Mouse (Mus musculus) midbrain, embryonic 14.5 days (tissue): ENCODE measurements around the gene Trpm4. TPM values are rescaled to one million over a fixed set of nuclear protein-coding genes. Genes with fewer than 3 reads are reported as not detected.

Source experiments
- ATAC-seq: fragments of 200-750 bp; cut with Nextera tagmentation; 2 replicates; pipeline ENCODE4 v1.8.0; 2017; ENCODE audit warnings: moderate number of reproducible peaks, moderate library complexity; ENCODE audit not compliant: low FRiP score, low TSS enrichment
- DNase-seq: peaks from one replicate; pipeline ENCODE4 v3.0.0-alpha.2; 2015
- H3K27ac ChIP-seq: fragments of 300-500 bp; sonication (generic); replicated peaks from 2 replicates; pipeline ENCODE4 v1.5.1; 2014; ENCODE audit warnings: mild to moderate bottlenecking, low read depth, low read length, moderate library complexity
- H3K27me3 ChIP-seq: fragments of 300-500 bp; sonication (generic); 2 replicates; pipeline ENCODE4 v1.6.1; 2014; ENCODE audit warnings: low read length, control low read depth, mixed read lengths; ENCODE audit not compliant: control insufficient read depth, insufficient read depth
- H3K36me3 ChIP-seq: fragments of 300-500 bp; sonication (generic); 2 replicates; pipeline ENCODE4 v1.6.1; 2014; ENCODE audit warnings: low read length, control low read depth; ENCODE audit not compliant: control insufficient read depth, insufficient read depth
- H3K4me1 ChIP-seq: fragments of 300-500 bp; sonication (generic); 2 replicates; pipeline ENCODE4 v1.6.1; 2014; ENCODE audit warnings: mild to moderate bottlenecking, antibody characterized with exemption, low read length, control low read depth; ENCODE audit not compliant: control insufficient read depth, insufficient read depth
- H3K4me2 ChIP-seq: fragments of 300-500 bp; sonication (generic); 2 replicates; pipeline ENCODE4 v1.6.1; 2014; ENCODE audit warnings: mild to moderate bottlenecking, low read length, moderate library complexity
- H3K4me3 ChIP-seq: fragments of 300-500 bp; sonication (generic); replicated peaks from 2 replicates; pipeline ENCODE4 v1.5.1; 2014; ENCODE audit warnings: low read depth, low read length
- H3K9ac ChIP-seq: fragments of 300-500 bp; sonication (generic); replicated peaks from 2 replicates; pipeline ENCODE4 v1.6.1; 2014; ENCODE audit warnings: mild to moderate bottlenecking, low read length, moderate library complexity
- H3K9me3 ChIP-seq: fragments of 300-500 bp; sonication (generic); 2 replicates; pipeline ENCODE4 v1.6.1; 2016; ENCODE audit warnings: low read length, control low read depth, mixed read lengths; ENCODE audit not compliant: control insufficient read depth
- WGBS: fragments of 180-500 bp; shearing (Covaris S2); extraction: QIAGEN DNeasy Blood & Tissue Kit; methylation state at CpG from one replicate; pipeline ENCODE4 v1.1.7; 2014; 5-methylcytosine and 5-hydroxymethylcytosine counted together
- polyA plus RNA-seq: library from polyadenylated mRNA; unstranded; fragments of >200 nt; fragmentation: Nextera tagmentation; extraction: Ambion mirVana; gene quantifications from 2 replicates; pipeline ENCODE4 v1.2.1, GENCODE M21; 2014

Gene Trpm4
- polyA plus RNA-seq, 1 experiment from 2014 or later, result 8.4 TPM

DNA sequence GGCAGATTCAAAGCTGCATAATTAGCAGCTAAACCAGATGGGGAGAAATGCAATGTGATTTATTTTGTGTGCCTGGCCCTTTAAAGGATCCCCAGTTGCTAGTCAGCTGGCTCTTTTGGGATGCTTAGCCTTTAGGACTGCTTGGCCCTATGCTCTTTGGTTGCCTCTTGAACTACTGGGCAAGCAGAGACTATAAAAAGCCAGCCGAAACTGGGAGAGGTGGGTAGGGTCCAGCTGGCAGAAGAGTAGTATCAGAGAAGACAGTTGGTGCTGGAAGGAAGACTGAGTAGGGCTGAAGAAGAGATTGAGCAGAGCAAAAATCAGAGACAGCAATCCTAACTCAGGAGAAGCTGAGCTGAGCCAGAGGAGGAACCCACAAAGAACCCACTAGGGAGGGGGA is 37.0 kb downstream of the Trpm4 start:
- no peaks in the 10 kb centered on the region for H3K27me3 ChIP-seq
- DNase-seq, result no peak
- no peak overlapping the region for H3K9ac ChIP-seq
- H3K9me3 ChIP-seq, result no peaks in the 10 kb centered on the region
- H3K36me3 ChIP-seq, result no peaks in the 10 kb centered on the region
- WGBS, result 89% methylated on average over 1 of the region's 1 CpGs
- H3K27ac ChIP-seq, result no peak overlapping the region
- 0 out of 2 replicates have a peak, but pooled peaks cover 4% of the 10 kb centered on the region for H3K4me1 ChIP-seq
- H3K4me2 ChIP-seq, result no peak overlapping the region
- ATAC-seq, result no peak
- H3K4me3 ChIP-seq, result no peak overlapping the region

DNA sequence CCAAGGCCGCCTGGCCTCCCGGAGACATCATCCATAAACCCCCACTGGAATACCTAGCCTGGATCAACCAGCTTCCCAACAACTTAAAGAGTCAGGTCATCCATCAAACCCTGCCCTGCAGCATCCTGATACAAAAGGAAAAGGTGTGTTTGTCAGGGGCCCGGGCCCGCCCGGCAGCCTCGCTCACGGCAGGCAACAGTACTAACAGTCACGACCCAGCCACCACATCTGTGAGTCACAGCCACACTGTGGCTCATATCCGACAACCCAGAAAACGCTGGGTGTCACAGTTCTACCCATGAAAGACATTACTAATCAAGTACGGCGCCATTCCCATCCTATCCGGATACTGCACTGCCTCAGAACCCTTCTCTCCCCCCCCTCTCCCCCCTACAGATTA is 47.1 kb downstream of the Trpm4 start:
- H3K27ac ChIP-seq, result no peak overlapping the region
- H3K36me3 ChIP-seq, result no peaks in the 10 kb centered on the region
- no peak overlapping the region for H3K4me3 ChIP-seq
- ATAC-seq, result no peak
- H3K9ac ChIP-seq, result no peak overlapping the region
- no peaks in the 10 kb centered on the region for H3K4me1 ChIP-seq
- H3K9me3 ChIP-seq, result no peaks in the 10 kb centered on the region
- 91% methylated on average over 13 of the region's 13 CpGs for WGBS
- no peak for DNase-seq
- no peaks in the 10 kb centered on the region for H3K27me3 ChIP-seq
- no peak overlapping the region for H3K4me2 ChIP-seq

DNA sequence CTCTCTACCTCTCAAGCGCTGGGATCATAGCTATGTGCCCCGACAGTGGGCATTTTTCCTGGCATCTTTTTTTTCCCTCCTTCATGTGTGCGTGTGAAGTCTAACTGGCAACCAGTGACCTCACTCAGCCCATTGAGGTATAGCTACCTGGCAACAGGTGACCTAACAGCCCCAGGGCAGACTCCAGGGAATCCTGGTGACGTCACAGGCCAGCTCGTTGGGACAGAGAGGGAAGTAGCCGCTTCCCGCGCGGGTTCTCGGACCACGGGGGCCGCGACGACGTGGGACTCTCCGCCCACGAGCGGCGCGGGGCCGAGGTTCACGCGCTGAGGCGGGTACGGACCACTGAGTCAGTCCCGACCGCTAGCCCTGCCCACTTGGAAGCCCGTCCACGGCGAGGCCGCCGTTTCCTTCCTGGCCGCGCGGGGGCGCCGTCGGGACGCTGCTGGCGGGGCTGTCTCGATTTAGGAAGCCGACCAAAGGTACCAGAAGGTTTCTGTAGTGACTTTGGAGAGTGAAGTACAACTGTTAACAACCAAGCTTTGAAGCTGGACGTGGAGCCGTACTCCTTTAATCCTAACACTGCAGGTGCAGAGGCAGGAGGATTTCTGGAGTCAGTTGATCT is 56.3 kb downstream of the Trpm4 start, which contains the start of gene Slc6a21:
TSS of gene Slc6a21 (plus strand) at position 378 of the 625 bp plus-strand sequence.
- peak; percentile 37 for DNase-seq
- Histone ChIP-seq H3K4me3 (peak within 1 kb of the TSS; percentile 23; the same call in 1 of the 2 replicates), H3K9ac (no peak within 1 kb of the TSS), H3K36me3 (no peaks in the 10 kb centered on the region), H3K4me1 (no peaks in the 10 kb centered on the region), H3K27ac (no peak within 1 kb of the TSS), H3K27me3 (no peaks in the 10 kb centered on the region), H3K9me3 (no peaks in the 10 kb centered on the region), H3K4me2 (peak within 1 kb of the TSS; percentile 51)
- 8% methylated on average over 44 of the region's 44 CpGs for WGBS
- no peak for ATAC-seq

DNA sequence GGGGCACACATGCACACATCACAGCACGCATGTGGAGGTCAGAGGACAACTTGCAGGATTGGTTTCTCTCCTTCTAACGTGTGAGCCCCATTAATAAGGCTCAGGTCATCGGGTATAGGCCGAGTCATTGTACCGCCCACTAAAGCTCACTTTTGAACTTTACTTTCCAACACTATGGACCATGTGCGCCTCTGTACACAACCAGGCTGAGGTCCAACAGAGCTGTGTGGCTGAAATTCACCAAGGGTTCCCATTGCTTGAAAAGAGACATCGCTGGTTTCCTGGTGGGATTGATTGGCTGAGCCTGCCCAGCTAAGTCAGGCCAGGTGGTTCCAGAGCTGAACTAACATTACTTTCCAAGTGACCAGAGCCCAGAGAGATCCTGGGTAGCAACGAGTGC is 59.9 kb downstream of the Trpm4 start:
- Histone ChIP-seq H3K9ac (no peak overlapping the region), H3K27ac (no peak overlapping the region), H3K4me3 (no peak overlapping the region), H3K9me3 (no peaks in the 10 kb centered on the region), H3K4me1 (no peaks in the 10 kb centered on the region), H3K27me3 (no peaks in the 10 kb centered on the region), H3K36me3 (no peaks in the 10 kb centered on the region), H3K4me2 (no peak overlapping the region)
- WGBS, result 91% methylated on average over 8 of the region's 8 CpGs
- ATAC-seq, result no peak
- DNase-seq, result no peak

DNA sequence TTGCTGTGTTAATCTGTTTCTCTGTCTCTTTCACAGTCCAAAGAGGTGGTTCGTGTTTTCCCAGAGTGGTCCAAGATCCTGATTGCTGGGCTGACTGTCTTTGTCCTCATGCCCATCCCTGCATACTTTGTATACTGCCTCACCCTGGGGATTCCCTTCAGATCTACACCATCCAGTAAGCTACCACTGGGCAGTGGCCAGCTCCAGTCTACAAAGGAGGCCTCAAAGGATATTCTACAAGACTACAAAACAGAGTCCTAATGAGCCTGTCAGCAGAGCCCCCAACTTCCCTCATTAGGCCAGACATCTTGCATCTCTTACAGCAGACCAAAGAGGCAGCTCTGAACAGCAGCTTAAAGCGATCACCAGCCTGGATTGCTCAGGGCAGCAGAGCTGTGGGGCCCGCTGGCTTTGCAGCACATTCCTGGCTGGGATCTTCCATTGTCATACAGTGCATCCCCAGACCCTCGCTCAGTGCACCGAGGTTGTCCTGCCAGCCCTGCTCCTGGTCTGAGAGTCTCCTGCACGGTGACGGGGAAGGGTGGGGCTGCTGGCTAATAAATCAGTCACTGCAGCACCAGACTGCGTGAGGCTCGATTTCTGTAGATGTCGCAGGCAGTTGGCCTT is 60.7 kb downstream of the Trpm4 start:
- no peaks in the 10 kb centered on the region for H3K4me1 ChIP-seq
- ATAC-seq (no peak), DNase-seq (peak; percentile 6)
- no peak overlapping the region for H3K9ac ChIP-seq
- no peak overlapping the region for H3K4me2 ChIP-seq
- H3K36me3 ChIP-seq, result no peaks in the 10 kb centered on the region
- WGBS, result 61% methylated on average over 10 of the region's 10 CpGs
- H3K9me3 ChIP-seq, result no peaks in the 10 kb centered on the region
- no peak overlapping the region for H3K4me3 ChIP-seq
- H3K27me3 ChIP-seq, result no peaks in the 10 kb centered on the region
- H3K27ac ChIP-seq, result no peak overlapping the region

DNA sequence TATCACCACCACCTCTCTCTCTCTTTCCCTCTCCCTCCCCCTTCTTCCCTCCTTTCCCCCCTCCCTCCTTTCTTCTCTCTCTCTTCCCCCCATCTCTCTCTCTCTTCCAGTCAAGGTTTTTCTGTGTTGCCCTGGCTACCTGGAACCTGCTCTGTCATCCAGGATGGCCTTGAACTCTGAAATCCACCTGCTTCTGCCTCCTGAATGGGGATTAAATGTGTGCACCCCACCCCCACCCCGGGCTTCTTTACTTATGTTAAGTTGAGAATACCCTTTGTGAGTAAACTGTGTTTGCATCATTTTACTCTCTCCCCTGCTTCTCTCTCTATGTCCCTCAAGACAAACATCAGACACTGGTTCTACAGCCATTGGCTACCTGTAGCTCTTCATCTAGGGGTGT is 68.1 kb downstream of the Trpm4 start:
- H3K4me2 ChIP-seq, result no peak overlapping the region
- H3K9me3 ChIP-seq, result no peaks in the 10 kb centered on the region
- no peak overlapping the region for H3K4me3 ChIP-seq
- DNase-seq (no peak), ATAC-seq (no peak)
- H3K9ac ChIP-seq, result no peak overlapping the region
- no peaks in the 10 kb centered on the region for H3K36me3 ChIP-seq
- no peak overlapping the region for H3K27ac ChIP-seq
- H3K27me3 ChIP-seq, result no peaks in the 10 kb centered on the region
- H3K4me1 ChIP-seq, result no peaks in the 10 kb centered on the region
- 81% methylated on average over 1 of the region's 1 CpGs for WGBS

DNA sequence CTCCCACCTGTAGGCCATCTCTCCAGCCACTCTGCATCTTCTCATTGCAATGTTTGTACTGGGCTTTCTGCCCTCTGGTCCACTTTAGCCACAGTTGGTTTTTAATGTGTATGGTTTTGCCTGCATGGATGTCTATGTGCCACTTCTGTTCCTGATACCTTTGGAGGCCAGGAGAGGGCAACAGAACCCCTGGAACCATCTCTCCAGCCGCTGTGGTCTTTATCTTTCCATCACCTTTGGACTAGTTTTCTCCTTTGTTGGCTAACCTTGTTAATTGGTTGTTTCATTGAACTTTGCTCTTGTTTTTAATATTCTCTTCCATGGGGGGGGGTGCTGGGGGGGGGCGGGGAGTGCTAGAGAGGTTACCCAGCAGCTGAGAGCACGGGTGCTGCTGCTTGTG is 69.2 kb downstream of the Trpm4 start:
- H3K4me2 ChIP-seq, result no peak overlapping the region
- no peak overlapping the region for H3K27ac ChIP-seq
- H3K4me1 ChIP-seq, result no peaks in the 10 kb centered on the region
- no peak overlapping the region for H3K4me3 ChIP-seq
- no peak overlapping the region for H3K9ac ChIP-seq
- WGBS, result 83% methylated on average over 3 of the region's 3 CpGs
- no peaks in the 10 kb centered on the region for H3K9me3 ChIP-seq
- no peak for ATAC-seq
- no peaks in the 10 kb centered on the region for H3K27me3 ChIP-seq
- H3K36me3 ChIP-seq, result no peaks in the 10 kb centered on the region
- no peak for DNase-seq

DNA sequence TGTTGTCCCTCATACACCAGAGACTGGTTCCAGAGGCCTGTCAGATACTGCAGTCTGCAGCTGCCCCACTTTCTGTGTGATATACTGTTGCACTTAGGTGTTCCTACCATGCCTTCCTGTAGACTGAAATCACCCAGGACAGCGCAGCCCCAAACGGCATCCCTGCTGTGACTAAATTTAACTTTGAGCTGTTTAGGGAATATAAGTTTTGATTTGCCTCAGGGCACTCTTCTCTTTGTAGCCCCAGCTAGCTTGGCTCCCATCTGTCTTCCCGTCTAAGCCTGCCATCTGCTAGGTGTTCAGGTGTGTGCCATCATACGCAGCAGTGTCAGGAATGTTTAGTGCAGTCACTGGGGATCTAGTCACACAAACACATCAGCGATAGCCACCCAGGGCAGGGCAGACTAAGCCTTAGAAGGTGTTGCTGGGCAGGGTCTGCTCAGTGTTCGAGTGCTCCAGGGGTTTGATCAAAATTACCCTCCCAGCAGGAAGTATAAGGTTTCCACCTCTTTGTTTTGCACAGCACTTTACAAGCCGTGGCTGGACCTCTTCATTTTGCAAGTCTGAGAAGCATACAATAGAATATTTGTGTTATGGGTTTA is 70.5 kb downstream of the Trpm4 start:
- WGBS, result 75% methylated on average over 7 of the region's 7 CpGs
- Histone ChIP-seq H3K4me2 (no peak overlapping the region), H3K4me3 (no peak overlapping the region), H3K9ac (no peak overlapping the region), H3K27ac (no peak overlapping the region), H3K27me3 (no peaks in the 10 kb centered on the region), H3K36me3 (no peaks in the 10 kb centered on the region), H3K4me1 (no peaks in the 10 kb centered on the region), H3K9me3 (no peaks in the 10 kb centered on the region)
- ATAC-seq (no peak), DNase-seq (no peak)

DNA sequence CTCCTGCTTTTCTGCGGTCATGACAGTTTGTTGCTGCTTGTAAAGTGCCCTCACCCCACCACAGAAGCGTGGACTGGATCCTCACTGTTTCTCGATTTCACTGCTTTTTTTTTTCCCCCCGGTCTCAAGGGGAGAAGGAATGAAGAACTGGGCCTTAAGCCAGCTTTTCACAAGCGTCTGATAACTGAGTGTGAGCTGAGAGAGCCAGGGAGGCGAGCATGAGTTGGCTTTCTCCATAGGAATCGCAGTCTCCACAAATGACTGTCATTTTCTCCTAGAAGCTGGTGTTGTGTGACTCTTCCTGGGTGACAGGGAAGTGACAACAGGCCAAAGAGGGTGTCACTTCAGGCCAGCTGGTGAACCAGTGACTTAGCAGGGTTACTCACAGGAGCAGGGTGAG is 71.3 kb downstream of the Trpm4 start:
- Histone ChIP-seq H3K9me3 (no peaks in the 10 kb centered on the region), H3K4me2 (no peak overlapping the region), H3K27me3 (no peaks in the 10 kb centered on the region), H3K4me1 (no peaks in the 10 kb centered on the region), H3K4me3 (no peak overlapping the region), H3K9ac (no peak overlapping the region), H3K27ac (no peak overlapping the region), H3K36me3 (no peaks in the 10 kb centered on the region)
- WGBS, result 68% methylated on average over 7 of the region's 7 CpGs
- DNase-seq (no peak), ATAC-seq (no peak)
